ENCODE assay signal across 21 mouse cellular contexts in genomic region chr8:107660624-107661023, GRCm38 (mm10).
"Had no signal": no experiment of that assay in that cellular context is flagged by ENCODE, and none has a peak within 500 bp of the region (broad histone marks: within the 10 kb centered on the region; RNA-seq: fewer than 3 reads in every experiment).

No protein-coding gene starts in this region.

- DNase-seq: kidney, adult 18-20 months; kidney, adult 9 months; kidney, postnatal 14 days; kidney, postnatal 4 days; left cerebral cortex, postnatal 4 days; liver, postnatal 0 days; lung, embryonic 14.5 days; retina, postnatal 1 day; thymus, adult 18-20 months; thymus, postnatal 36 days had no signal

- H3K9me3 ChIP-seq: limb, embryonic 12.5 days; limb, embryonic 15.5 days; midbrain, embryonic 12.5 days; midbrain, embryonic 15.5 days; neural tube, embryonic 13.5 days had no signal

- ATAC-seq: intestine, embryonic 16.5 days; liver, postnatal 0 days; lung, postnatal 0 days; midbrain, embryonic 15.5 days had no signal

- H3K36me3 ChIP-seq: limb, embryonic 12.5 days; limb, embryonic 15.5 days; midbrain, embryonic 12.5 days; midbrain, embryonic 15.5 days; neural tube, embryonic 13.5 days had no signal

- H3K27ac ChIP-seq: limb, embryonic 12.5 days; limb, embryonic 15.5 days; liver, embryonic 14.5 days; macrophage; midbrain, embryonic 12.5 days; midbrain, embryonic 15.5 days; neural tube, embryonic 13.5 days had no signal

- H3K27me3 ChIP-seq: limb, embryonic 12.5 days; limb, embryonic 15.5 days; midbrain, embryonic 12.5 days; midbrain, embryonic 15.5 days; neural tube, embryonic 13.5 days had no signal

- H3K4me3 ChIP-seq: limb, embryonic 12.5 days; limb, embryonic 15.5 days; midbrain, embryonic 12.5 days; midbrain, embryonic 15.5 days; myocyte; neural tube, embryonic 13.5 days had no signal

- H3K9ac ChIP-seq: limb, embryonic 12.5 days; limb, embryonic 15.5 days; liver, embryonic 14.5 days; liver, postnatal 0 days; lung, embryonic 14.5 days; midbrain, embryonic 12.5 days; midbrain, embryonic 15.5 days; neural tube, embryonic 13.5 days had no signal

- H3K4me2 ChIP-seq: limb, embryonic 12.5 days; limb, embryonic 15.5 days; liver, embryonic 11.5 days; lung, embryonic 14.5 days; midbrain, embryonic 12.5 days; midbrain, embryonic 15.5 days; neural tube, embryonic 13.5 days had no signal

- H3K4me1 ChIP-seq: limb, embryonic 12.5 days; limb, embryonic 15.5 days; midbrain, embryonic 12.5 days; midbrain, embryonic 15.5 days; neural tube, embryonic 13.5 days had no signal
